Mouse (Mus musculus) thymus, adult 2 months (tissue): ENCODE measurements around the gene Raph1.

ENCODE experiments used
- CTCF ChIP-seq: fragments of 200-500 bp; IDR thresholded peaks from 2 replicates; pipeline ENCODE4 v1.5.1; 2012; ENCODE audit warnings: mild to moderate bottlenecking, control low read depth, low read length, moderate library complexity, borderline replicate concordance; ENCODE audit not compliant: control insufficient read depth, poor library complexity, insufficient read depth; ENCODE audit errors: extremely low read depth
- POLR2A ChIP-seq: fragments of 200-500 bp; IDR thresholded peaks from 2 replicates; pipeline ENCODE4 v1.6.1; 2012; ENCODE audit warnings: mild to moderate bottlenecking, low read length, control low read depth, moderate library complexity; ENCODE audit not compliant: control insufficient read depth, poor library complexity, insufficient read depth; ENCODE audit errors: extremely low read depth

- TF ChIP-seq CTCF (no peak), POLR2A (no peak)
Observed at GRCm38 (mm10) chr1:60614902-60615301, 48.0 kb upstream of the Raph1 start.
